ENCODE assay signal across 8 mouse cellular contexts in the genomic region with DNA sequence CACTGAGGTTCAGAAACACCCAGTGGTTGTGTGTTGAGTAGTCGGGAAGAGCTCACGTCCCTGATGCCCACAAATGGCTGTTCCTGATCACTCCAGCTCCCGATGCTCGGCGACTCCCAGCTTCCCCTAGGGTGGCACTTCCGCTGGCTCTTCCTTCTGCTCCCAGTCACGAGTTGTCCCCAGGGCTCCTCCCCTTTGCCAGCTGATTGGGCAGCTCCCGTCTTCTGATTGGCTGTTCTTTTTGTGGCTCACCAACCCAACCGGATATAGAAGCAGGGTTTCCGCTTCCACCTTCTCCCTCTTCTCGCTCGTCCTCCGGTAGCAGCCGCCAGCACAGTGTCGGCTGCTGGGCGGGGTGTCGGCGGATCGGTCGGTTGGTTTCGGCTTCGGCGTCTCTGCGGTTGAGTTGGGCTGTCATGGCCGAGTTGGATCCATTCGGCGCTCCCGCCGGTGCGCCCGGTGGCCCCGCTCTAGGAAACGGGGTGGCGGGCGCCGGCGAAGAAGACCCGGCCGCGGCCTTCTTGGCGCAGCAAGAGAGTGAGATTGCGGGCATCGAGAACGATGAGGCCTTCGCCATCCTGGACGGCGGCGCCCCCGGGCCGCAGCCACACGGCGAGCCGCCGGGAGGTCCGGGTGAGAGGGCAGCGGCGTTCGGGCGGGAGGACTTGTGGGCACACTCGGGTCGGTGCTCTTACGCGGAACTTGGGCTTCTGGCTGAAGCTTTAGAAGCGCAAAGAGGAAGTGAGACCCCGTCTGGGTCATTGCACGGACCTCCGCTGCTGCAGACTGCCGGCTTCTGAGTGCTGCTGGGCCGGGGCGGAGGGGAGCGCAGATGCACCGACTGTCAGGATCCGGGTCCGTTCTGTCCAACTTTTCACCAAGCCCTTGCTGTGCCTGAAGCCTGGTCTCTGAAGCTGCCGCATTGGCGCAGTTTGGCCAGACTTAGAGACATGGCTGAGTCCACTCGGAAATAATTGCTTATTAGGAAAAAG. TPM values are rescaled to one million over a fixed set of nuclear protein-coding genes. Genes with fewer than 3 reads are reported as not detected.
DNase-seq lines count a peak whose midpoint lies in the region; ATAC-seq lines count a peak whose summit lies in the region.

No protein-coding gene starts in this region.

- peak overlapping the region; percentile 92 for H3K4me2 ChIP-seq in heart, embryonic 14.5 days (ENCODE audit: low read length)
- peak overlapping the region; percentile 93 for H3K4me2 ChIP-seq in liver, embryonic 13.5 days
- peak overlapping the region; percentile 94 for H3K4me2 ChIP-seq in stomach, embryonic 16.5 days (ENCODE audit: low read depth, low read length)

- peak overlapping the region; percentile 99 for H3K9ac ChIP-seq in heart, embryonic 14.5 days (ENCODE audit: low read length)
- peak overlapping the region; percentile 99 for H3K9ac ChIP-seq in liver, embryonic 13.5 days
- H3K9ac ChIP-seq in stomach, embryonic 16.5 days (ENCODE audit: low read length): peak overlapping the region; percentile 96

- no peaks in the 10 kb centered on the region for H3K9me3 ChIP-seq in heart, embryonic 14.5 days (ENCODE audit: control insufficient read depth, low read length)
- H3K9me3 ChIP-seq in liver, embryonic 13.5 days (replicated peaks): no peaks in the 10 kb centered on the region
- no peaks in the 10 kb centered on the region for H3K9me3 ChIP-seq in stomach, embryonic 16.5 days (replicated peaks; ENCODE audit: control insufficient read depth, low read length)

- peak; percentile 94 for DNase-seq in CD4-positive, CD25-positive, alpha-beta regulatory T cell, adult 2 months (ENCODE audit: low read depth, low spot score)
- DNase-seq in fat pad, adult 2 months (ENCODE audit: extremely low read depth, low read depth, low spot score): peak; percentile 69
- peak; percentile 95 for DNase-seq in kidney, postnatal 14 days
- peak; percentile 93 for DNase-seq in liver, embryonic 13.5 days
- peak; percentile 91 for DNase-seq in neural tube, embryonic 10.5 days (ENCODE audit: extremely low spot score, low spot score)

- peak overlapping the region; percentile 86 for H3K4me3 ChIP-seq in brown adipose tissue, adult 24 weeks (ENCODE audit: insufficient read depth, low read depth, low read length)
- peak overlapping the region; percentile 69 to 98 for H3K4me3 ChIP-seq in heart, embryonic 14.5 days (ENCODE audit: control insufficient read depth in 1 of 2, insufficient read depth in 1 of 2, low read depth in 1 of 2, low read length in 2 of 2)
- peak overlapping the region; percentile 97 for H3K4me3 ChIP-seq in liver, embryonic 13.5 days (replicated peaks)
- H3K4me3 ChIP-seq in stomach, embryonic 16.5 days (replicated peaks; ENCODE audit: low read length): peak overlapping the region; percentile 99

- peak overlapping the region; percentile 70 for H3K27ac ChIP-seq in brown adipose tissue, adult 24 weeks (replicated peaks; ENCODE audit: low read depth, low read length)
- peak overlapping the region; percentile 80 to 84 for H3K27ac ChIP-seq in heart, embryonic 14.5 days (replicated peaks in 1 of 2; ENCODE audit: control insufficient read depth in 1 of 2, insufficient read depth in 1 of 2, low read depth in 2 of 2, low read length in 2 of 2)
- peak overlapping the region; percentile 93 for H3K27ac ChIP-seq in liver, embryonic 13.5 days
- peak overlapping the region; percentile 82 for H3K27ac ChIP-seq in stomach, embryonic 16.5 days (ENCODE audit: low read length)

- H3K4me1 ChIP-seq in brown adipose tissue, adult 24 weeks (ENCODE audit: control insufficient read depth, insufficient read depth, insufficient read length, low read length): peaks cover 11% of the 10 kb centered on the region; the same call in 1 of the 2 replicates
- peaks cover 5 to 24% of the 10 kb centered on the region in 2 experiments for H3K4me1 ChIP-seq in heart, embryonic 14.5 days (ENCODE audit: control insufficient read depth in 2 of 2, insufficient read depth in 2 of 2, low read length in 2 of 2)
- peaks cover 52% of the 10 kb centered on the region for H3K4me1 ChIP-seq in liver, embryonic 13.5 days (replicated peaks)
- H3K4me1 ChIP-seq in stomach, embryonic 16.5 days (ENCODE audit: control insufficient read depth, insufficient read depth, low read length): peaks cover 21% of the 10 kb centered on the region

- WGBS in heart, embryonic 14.5 days: under 1% methylated on average over 77 of the region's 77 CpGs
- WGBS in liver, embryonic 13.5 days (ENCODE audit: insufficient replicate concordance): under 1% methylated on average over 77 of the region's 77 CpGs
- WGBS in stomach, embryonic 16.5 days: under 1% methylated on average over 77 of the region's 77 CpGs

- peaks cover 15% of the 10 kb centered on the region for H3K36me3 ChIP-seq in heart, embryonic 14.5 days (ENCODE audit: control insufficient read depth, insufficient read depth, low read length)
- H3K36me3 ChIP-seq in liver, embryonic 13.5 days: peaks cover 24% of the 10 kb centered on the region
- no peaks in the 10 kb centered on the region for H3K36me3 ChIP-seq in stomach, embryonic 16.5 days (ENCODE audit: control insufficient read depth, insufficient read depth, low read length)

- peak; percentile 97 for ATAC-seq in heart, embryonic 14.5 days (ENCODE audit: insufficient number of reproducible peaks, insufficient read depth, low FRiP score, low read depth)
- peak; percentile 97 for ATAC-seq in liver, embryonic 13.5 days (ENCODE audit: low read depth)
- ATAC-seq in stomach, embryonic 16.5 days (ENCODE audit: insufficient read depth, low FRiP score): peak; percentile 97

- H3K27me3 ChIP-seq in heart, embryonic 14.5 days (ENCODE audit: control insufficient read depth, insufficient read depth, low read length): no peaks in the 10 kb centered on the region
- H3K27me3 ChIP-seq in liver, embryonic 13.5 days: no peaks in the 10 kb centered on the region
- no peaks in the 10 kb centered on the region for H3K27me3 ChIP-seq in stomach, embryonic 16.5 days (ENCODE audit: control insufficient read depth, insufficient read depth, low read length)

RNA-seq across cellular contexts. Expression of a gene that starts 8.4 kb away (rescaled TPM):
- polyA plus RNA-seq in brown adipose tissue, adult 24 weeks (2012; ENCODE audit: insufficient read depth, insufficient read length, missing spikeins): 97.5 and 140 TPM in 2 replicates
- polyA plus RNA-seq in heart, embryonic 14.5 days (2014; fragmentation: Nextera tagmentation; extraction: Ambion mirVana): 144 and 154 TPM in 2 replicates
- 164 and 166 TPM in 2 replicates for polyA plus RNA-seq in liver, embryonic 13.5 days (2015; fragmentation: Nextera tagmentation; extraction: Ambion mirVana)
- 183 and 186 TPM in 2 replicates for polyA plus RNA-seq in stomach, embryonic 16.5 days (2015; fragmentation: Nextera tagmentation; extraction: Ambion mirVana)

RNA-seq across cellular contexts. Expression of a gene that starts 29.4 kb away (rescaled TPM):
- polyA plus RNA-seq in brown adipose tissue, adult 24 weeks (2012; ENCODE audit: insufficient read depth, insufficient read length, missing spikeins): not detected in 2 replicates
- polyA plus RNA-seq in heart, embryonic 14.5 days (2014; fragmentation: Nextera tagmentation; extraction: Ambion mirVana): not detected in 2 replicates
- not detected in 2 replicates for polyA plus RNA-seq in liver, embryonic 13.5 days (2015; fragmentation: Nextera tagmentation; extraction: Ambion mirVana)
- polyA plus RNA-seq in stomach, embryonic 16.5 days (2015; fragmentation: Nextera tagmentation; extraction: Ambion mirVana): not detected in 2 replicates

RNA-seq across cellular contexts. Expression of a gene that starts 55.5 kb away (rescaled TPM):
- polyA plus RNA-seq in brown adipose tissue, adult 24 weeks (2012; ENCODE audit: insufficient read depth, insufficient read length, missing spikeins): 2.9 and 4.3 TPM in 2 replicates
- 53.1 and 55.4 TPM in 2 replicates for polyA plus RNA-seq in heart, embryonic 14.5 days (2014; fragmentation: Nextera tagmentation; extraction: Ambion mirVana)
- polyA plus RNA-seq in liver, embryonic 13.5 days (2015; fragmentation: Nextera tagmentation; extraction: Ambion mirVana): 39.0 and 45.7 TPM in 2 replicates
- polyA plus RNA-seq in stomach, embryonic 16.5 days (2015; fragmentation: Nextera tagmentation; extraction: Ambion mirVana): 105 and 120 TPM in 2 replicates

Comparison
In these comparisons a context has a peak if more than half of its experiments do, and no peak if none do; other contexts are left out.
1. Peak in every context shown above with its lines: DNase-seq, ATAC-seq, H3K4me3 ChIP-seq and H3K27ac ChIP-seq.